In the genomic region with DNA sequence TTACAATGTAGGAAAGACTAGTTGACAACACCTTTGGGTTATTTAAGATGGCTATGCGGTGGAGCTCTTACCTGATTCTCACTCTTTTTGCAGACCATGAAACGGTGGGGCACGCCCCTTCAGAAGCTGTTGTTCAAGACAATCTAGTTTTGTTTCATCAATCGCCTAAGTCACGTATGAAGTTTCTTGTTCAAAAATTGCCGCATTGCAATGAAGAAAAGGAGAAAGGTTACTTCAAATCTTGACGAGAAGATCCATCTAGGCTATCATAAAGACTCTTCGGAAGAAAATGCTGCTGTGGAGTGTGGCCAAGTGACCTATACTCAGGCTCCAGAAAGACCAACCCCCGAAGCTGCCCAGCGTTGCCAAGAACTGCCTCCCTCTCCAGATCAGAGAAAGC, we compare ENCODE assay signal across 8 mouse cellular contexts. TPM values are rescaled to one million over a fixed set of nuclear protein-coding genes. Genes with fewer than 3 reads are reported as not detected.
DNase-seq lines count a peak whose midpoint lies in the region; ATAC-seq and TF ChIP-seq lines count a peak whose summit lies in the region.

No protein-coding gene starts in this region.

- no peaks in the 10 kb centered on the region for H3K27me3 ChIP-seq in heart, embryonic 12.5 days (replicated peaks)

- peaks cover 4% of the 10 kb centered on the region; the same call in 1 of the 2 replicates for H3K36me3 ChIP-seq in heart, embryonic 12.5 days

- H3K4me3 ChIP-seq in heart, embryonic 12.5 days: peak overlapping the region; percentile 96

- peak; percentile 13 for DNase-seq in right cerebral cortex, postnatal 4 days
- DNase-seq in right cerebral cortex, postnatal 25 days: no peak
- peak; percentile 57 for DNase-seq in brain, embryonic 14.5 days (ENCODE audit: low read depth)
- peak; percentile 65 for DNase-seq in kidney, postnatal 14 days
- DNase-seq in mesoderm, embryonic 11.5 days (ENCODE audit: low read depth, low spot score): peak; percentile 11
- peak; percentile 9 to 11 for DNase-seq in thymus, postnatal 36 days
- DNase-seq in right cerebral cortex, adult 18-20 months: no peak

- no peak for TF ChIP-seq CTCF in brain, embryonic 14.5 days (IDR thresholded peaks at IDR 0.05; ENCODE audit: borderline replicate concordance, extremely low read depth, insufficient read depth, insufficient read length)

- TF ChIP-seq POLR2A in brain, embryonic 14.5 days (IDR thresholded peaks at IDR 0.05; ENCODE audit: borderline replicate concordance, extremely low read depth, insufficient read depth, insufficient read length, poor library complexity, severe bottlenecking): no peak

- peak overlapping the region; percentile 95; the same call in 1 of the 2 replicates for H3K27ac ChIP-seq in heart, embryonic 12.5 days (ENCODE audit: poor library complexity, severe bottlenecking)

- H3K4me2 ChIP-seq in heart, embryonic 12.5 days: peak overlapping the region; percentile 80

- ATAC-seq in heart, embryonic 12.5 days (ENCODE audit: insufficient number of reproducible peaks, low FRiP score): no peak

- peaks cover 27% of the 10 kb centered on the region for H3K4me1 ChIP-seq in heart, embryonic 12.5 days (replicated peaks)

- no peaks in the 10 kb centered on the region for H3K9me3 ChIP-seq in heart, embryonic 12.5 days (replicated peaks)

- 20% methylated on average over 10 of the region's 10 CpGs for WGBS in heart, embryonic 12.5 days

- H3K9ac ChIP-seq in heart, embryonic 12.5 days: peak overlapping the region; percentile 96

RNA-seq across cellular contexts. Expression of gene Zbtb41, which starts 0.9 kb away (rescaled TPM):
- polyA plus RNA-seq in brain, embryonic 14.5 days (2012; rRNA removed): 14.7 and 20.8 TPM in 2 replicates
- polyA plus RNA-seq in heart, embryonic 12.5 days (2016; fragmentation: Nextera tagmentation; extraction: Ambion mirVana): 12.5 and 12.8 TPM in 2 replicates

RNA-seq across cellular contexts. Expression of gene Aspm, which starts 31.6 kb away (rescaled TPM):
- polyA plus RNA-seq in brain, embryonic 14.5 days (2012; rRNA removed): 5.1 and 6.5 TPM in 2 replicates
- 18.0 and 18.4 TPM in 2 replicates for polyA plus RNA-seq in heart, embryonic 12.5 days (2016; fragmentation: Nextera tagmentation; extraction: Ambion mirVana)

RNA-seq across cellular contexts. Expression of gene Crb1, which starts 46.0 kb away (rescaled TPM):
- polyA plus RNA-seq in brain, embryonic 14.5 days (2012; rRNA removed): 3.7 and 4.4 TPM in 2 replicates
- 0.27 and 0.28 TPM in 2 replicates for polyA plus RNA-seq in heart, embryonic 12.5 days (2016; fragmentation: Nextera tagmentation; extraction: Ambion mirVana)

Comparison
In these comparisons a context has a peak if more than half of its experiments do, and no peak if none do; other contexts are left out.
1. DNase-seq: peak in right cerebral cortex, postnatal 4 days (single experiment), brain, embryonic 14.5 days (single experiment), kidney, postnatal 14 days (single experiment), mesoderm, embryonic 11.5 days (single experiment) and thymus, postnatal 36 days (2 of 2); none in right cerebral cortex, postnatal 25 days (single experiment) and right cerebral cortex, adult 18-20 months (single experiment).